Comparison of ENCODE assay signal across 15 mouse cellular contexts in genomic region chr14:76700796-76701195, GRCm38 (mm10).
DNase-seq lines count a peak whose midpoint lies in the region; ATAC-seq and TF ChIP-seq lines count a peak whose summit lies in the region.
"Had no signal": no experiment of that assay in that cellular context is flagged by ENCODE, and none has a peak within 500 bp of the region (broad histone marks: within the 10 kb centered on the region; RNA-seq: fewer than 3 reads in every experiment).

No protein-coding gene starts in this region.

- intact Hi-C loops in heart, postnatal 10 days (cut with DNase I) = no loop called here

- DNase-seq in heart, postnatal 10 days = no peak
- DNase-seq in thymus, adult 2 months = peak; percentile 70
- no peak for DNase-seq in urinary bladder, adult 2 months (ENCODE audit: low spot score)
- no peak for DNase-seq in spleen, postnatal 4 days (ENCODE audit: low spot score in 2 of 2)
- DNase-seq: adrenal gland, adult 8-10 months; cerebellum, adult 2 months; lung, embryonic 14.5 days; right cerebral cortex, postnatal 14 days had no signal

- H3K9me3 ChIP-seq in heart, embryonic 14.5 days (ENCODE audit: control insufficient read depth, low read length) = no peaks in the 10 kb centered on the region
- no peaks in the 10 kb centered on the region for H3K9me3 ChIP-seq in megakaryocyte, embryonic 14.5 days
- H3K9me3 ChIP-seq: forebrain, embryonic 10.5 days; limb, embryonic 12.5 days had no signal

- H3K4me1 ChIP-seq in heart, embryonic 14.5 days (ENCODE audit: control insufficient read depth in 2 of 2, insufficient read depth in 2 of 2, low read length in 2 of 2) = peaks cover 28 to 40% of the 10 kb centered on the region in 2 experiments
- peaks cover 89% of the 10 kb centered on the region for H3K4me1 ChIP-seq in megakaryocyte, embryonic 14.5 days
- H3K4me1 ChIP-seq in thymus, adult 2 months (replicated peaks; ENCODE audit: control insufficient read depth, insufficient read depth, low read length) = peaks cover 17% of the 10 kb centered on the region

- H3K4me3 ChIP-seq in heart, embryonic 14.5 days (ENCODE audit: control insufficient read depth in 1 of 2, insufficient read depth in 1 of 2, low read depth in 1 of 2, low read length in 2 of 2) = no peak overlapping the region
- peak overlapping the region; percentile 69 for H3K4me3 ChIP-seq in megakaryocyte, embryonic 14.5 days (replicated peaks)
- H3K4me3 ChIP-seq in thymus, adult 2 months (ENCODE audit: control insufficient read depth, insufficient read depth, low read length) = no peak overlapping the region
- H3K4me3 ChIP-seq: forebrain, embryonic 10.5 days; limb, embryonic 12.5 days had no signal

- no peaks in the 10 kb centered on the region for H3K27me3 ChIP-seq in heart, embryonic 14.5 days (ENCODE audit: control insufficient read depth, insufficient read depth, low read length)
- no peaks in the 10 kb centered on the region for H3K27me3 ChIP-seq in megakaryocyte, embryonic 14.5 days (replicated peaks)
- H3K27me3 ChIP-seq in thymus, adult 2 months (ENCODE audit: control insufficient read depth, insufficient read depth, low read length) = no peaks in the 10 kb centered on the region
- H3K27me3 ChIP-seq: limb, embryonic 12.5 days had no signal

- ATAC-seq in heart, embryonic 14.5 days (ENCODE audit: insufficient number of reproducible peaks, insufficient read depth, low FRiP score, low read depth) = no peak
- ATAC-seq in megakaryocyte, adult 5-6 weeks (ENCODE audit: poor library complexity, severe bottlenecking) = no peak
- ATAC-seq: midbrain, embryonic 16.5 days had no signal

- TF ChIP-seq CTCF in thymus, adult 2 months (IDR thresholded peaks at IDR 0.05; ENCODE audit: borderline replicate concordance, control insufficient read depth, extremely low read depth, insufficient read depth, low read length, poor library complexity) = no peak

- peak overlapping the region; percentile 74 to 80 for H3K27ac ChIP-seq in heart, embryonic 14.5 days (replicated peaks in 1 of 2; ENCODE audit: control insufficient read depth in 1 of 2, insufficient read depth in 1 of 2, low read depth in 2 of 2, low read length in 2 of 2)
- H3K27ac ChIP-seq in thymus, adult 2 months (ENCODE audit: control insufficient read depth, insufficient read depth, low read length) = no peak overlapping the region
- H3K27ac ChIP-seq: forebrain, embryonic 10.5 days; limb, embryonic 12.5 days; macrophage had no signal

- 42% methylated on average over 3 of the region's 3 CpGs for WGBS in heart, embryonic 14.5 days
- WGBS in thymus, adult 2 months = 2% methylated on average over 3 of the region's 3 CpGs

- no peak for TF ChIP-seq POLR2A in thymus, adult 2 months (IDR thresholded peaks at IDR 0.05; ENCODE audit: control insufficient read depth, extremely low read depth, insufficient read depth, low read length, poor library complexity)

- peak overlapping the region; percentile 4; the same call in 1 of the 2 replicates for H3K4me2 ChIP-seq in heart, embryonic 14.5 days (ENCODE audit: low read length)
- H3K4me2 ChIP-seq: limb, embryonic 12.5 days; lung, embryonic 14.5 days had no signal

- H3K36me3 ChIP-seq in heart, embryonic 14.5 days (ENCODE audit: control insufficient read depth, insufficient read depth, low read length) = no peaks in the 10 kb centered on the region
- H3K36me3 ChIP-seq in megakaryocyte, embryonic 14.5 days (replicated peaks; ENCODE audit: low read length) = no peaks in the 10 kb centered on the region
- H3K36me3 ChIP-seq in thymus, adult 2 months (ENCODE audit: control insufficient read depth, insufficient read depth, low read length) = no peaks in the 10 kb centered on the region
- H3K36me3 ChIP-seq: forebrain, embryonic 10.5 days; limb, embryonic 12.5 days had no signal

- H3K9ac ChIP-seq in heart, embryonic 14.5 days (ENCODE audit: low read length) = no peak overlapping the region
- H3K9ac ChIP-seq: limb, embryonic 12.5 days; lung, embryonic 14.5 days had no signal
